Mouse (Mus musculus) neutrophil, adult 59 days (primary cell): Measurements from ENCODE around the gene Leng1. TPM values are rescaled to one million over a fixed set of nuclear protein-coding genes. Genes with fewer than 3 reads are reported as not detected.

Source experiments
- total RNA-seq, 2 experiments: library from RNA; stranded (reverse); gene quantifications; 1 replicate in 1 of 2; 2 replicates in 1 of 2; pipeline ENCODE4 v1.2.4; 2023

Gene Leng1
- 1 to 10 TPM; 6.3 to 6.8 TPM for total RNA-seq

GRCm38 (mm10) chr7:3665215-3666114, at the start of gene Leng1:
Gene Leng1 (minus strand): TSS chr7:3665840.

DNA sequence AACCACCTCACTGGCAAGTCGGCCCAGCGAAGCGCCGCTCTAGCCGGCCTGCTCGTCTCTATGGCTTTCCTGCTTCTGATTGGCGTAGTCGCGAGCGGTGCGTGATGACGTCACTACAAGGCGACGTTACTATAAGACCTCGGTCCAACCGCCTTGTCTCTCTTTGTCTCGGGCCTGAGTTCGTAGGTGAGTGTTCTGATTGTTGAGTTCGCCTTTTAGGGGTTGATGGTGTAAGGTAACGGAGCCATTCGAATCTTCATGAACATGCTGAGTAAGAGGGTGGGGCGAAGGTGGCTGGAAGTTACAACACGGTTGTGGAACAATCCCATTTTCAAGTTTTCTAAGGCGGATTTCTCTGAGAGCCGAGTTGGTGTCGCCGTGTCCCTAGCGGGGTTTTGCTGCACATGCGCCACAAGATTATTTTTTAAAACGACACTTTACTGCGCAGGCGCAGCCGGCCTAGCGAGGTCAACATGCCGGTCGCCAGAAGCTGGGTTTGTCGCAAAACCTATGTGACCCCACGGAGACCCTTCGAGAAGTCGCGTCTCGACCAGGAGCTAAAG, 38.3 kb upstream of the Leng1 start, which contains the start of gene Rps9:
Gene Rps9 (plus strand): TSS at position 115 of the 563 bp plus-strand sequence.

DNA sequence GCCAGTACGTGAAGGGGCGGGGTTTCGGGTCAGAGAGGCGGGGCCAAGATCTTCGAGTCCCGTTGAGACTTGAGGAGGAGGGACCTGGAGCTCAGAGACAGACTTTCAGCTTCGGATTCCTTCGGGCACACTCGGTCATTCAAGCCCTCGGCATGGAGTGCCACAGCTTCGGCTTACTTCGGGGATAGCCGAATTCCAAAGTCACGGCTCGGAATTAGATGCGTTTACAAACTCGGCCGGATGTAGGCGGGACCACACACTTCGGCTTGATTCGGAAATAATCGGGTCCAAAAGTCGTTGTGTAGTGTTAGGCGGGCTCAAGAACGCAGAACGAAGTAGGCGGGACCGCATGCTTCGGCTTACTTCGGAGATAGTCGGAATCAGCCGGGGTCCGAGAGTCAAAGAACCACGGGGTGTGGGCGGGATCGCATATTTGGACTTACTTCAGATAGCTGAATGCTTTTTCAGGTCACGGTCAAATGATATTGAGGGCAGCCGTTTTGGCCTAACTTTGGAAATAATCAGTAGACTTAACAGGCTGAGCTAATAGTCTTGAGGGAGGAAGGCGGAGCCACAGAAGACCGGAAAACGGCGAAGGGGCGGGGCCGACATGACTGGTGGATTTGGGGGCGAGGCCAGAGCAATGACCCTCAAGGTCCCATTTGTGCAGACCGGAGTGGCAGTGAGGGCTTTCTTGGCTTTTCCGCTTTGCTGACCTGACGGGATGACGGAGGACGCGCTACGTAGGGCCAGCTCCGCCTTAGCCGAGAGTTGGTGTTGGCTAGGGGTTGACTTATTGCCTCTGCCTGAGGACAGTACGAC, 27.6 kb upstream of the Leng1 start, which contains the start of gene Mboat7:
Gene Mboat7 (minus strand): TSS at position 537 of the 822 bp plus-strand sequence.

GRCm38 (mm10) chr7:3692382-3692986, 26.8 kb upstream of the Leng1 start, which contains the start of gene Tsen34:
Gene Tsen34 (plus strand): TSS chr7:3692863.

DNA sequence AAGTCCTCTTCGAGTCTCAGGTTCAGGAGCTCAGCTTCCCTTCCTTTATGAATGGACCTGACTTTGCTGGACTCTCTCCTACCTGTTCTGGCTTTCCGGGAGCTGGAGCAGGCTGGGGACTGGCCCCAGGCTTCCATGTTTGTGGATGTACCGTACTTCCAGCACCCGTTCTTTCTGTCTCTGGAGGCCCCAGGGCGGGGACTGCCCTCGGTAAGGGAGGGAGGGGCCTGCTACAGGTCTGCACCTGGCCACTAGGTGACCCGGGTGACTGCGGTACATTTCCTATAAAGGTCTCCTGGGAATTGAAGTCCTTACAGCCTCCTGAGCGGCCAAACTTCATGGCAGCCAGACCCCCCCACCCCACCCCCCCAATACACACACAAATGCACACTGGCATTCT, 11.7 kb upstream of the Leng1 start, which contains the start of gene Tmc4:
Gene Tmc4 (minus strand): TSS at position 212 of the 400 bp plus-strand sequence.

GRCm38 (mm10) chr7:3644672-3645487, 20.8 kb downstream of the Leng1 start, which contains the start of gene Cnot3:
Gene Cnot3 (plus strand): TSS chr7:3645268.

DNA sequence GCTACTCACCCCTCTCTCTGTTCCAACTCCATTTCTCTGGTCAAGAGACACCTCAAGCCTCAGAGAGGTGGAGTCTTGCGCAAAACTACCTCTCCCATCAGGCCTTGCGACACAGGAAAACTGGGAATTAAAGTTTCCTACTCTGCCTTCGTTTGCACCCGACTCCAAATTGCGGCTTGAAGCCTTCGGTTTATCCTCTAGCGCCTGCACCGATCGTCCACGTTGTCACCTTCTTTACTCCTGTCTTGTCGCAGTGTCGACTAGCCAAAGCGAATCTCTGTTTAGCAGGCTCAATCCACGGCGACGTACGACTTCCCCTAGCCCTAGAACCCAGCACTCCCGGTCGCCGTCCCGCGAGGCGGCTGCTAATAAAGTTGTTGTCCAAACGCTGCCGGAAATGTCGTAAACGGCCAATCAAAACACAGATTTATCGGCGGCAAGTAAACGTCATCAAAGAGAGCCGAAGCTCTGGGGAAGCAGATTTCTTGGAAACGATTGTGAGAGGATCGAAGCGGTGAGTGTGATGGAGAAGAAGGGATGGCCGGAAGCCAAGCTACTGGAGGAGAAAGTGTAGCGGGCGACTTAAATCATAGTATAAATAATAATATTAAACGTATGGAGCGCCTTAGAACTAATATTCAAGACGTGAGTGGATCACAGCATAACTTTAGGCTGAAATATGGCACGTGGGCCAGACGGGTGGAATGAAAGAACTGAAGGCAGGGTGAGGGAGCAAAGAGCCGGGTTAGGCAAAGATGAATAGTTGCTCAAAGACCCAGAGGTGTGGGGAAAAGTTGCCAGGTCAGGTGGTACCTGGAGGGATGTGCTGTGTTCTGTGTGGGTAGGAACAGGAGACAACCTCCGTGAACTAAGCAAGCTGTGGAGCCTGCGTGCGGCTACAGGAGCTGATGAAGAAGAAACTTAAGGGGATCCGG, 35.8 kb downstream of the Leng1 start, which contains the start of the genes Tfpt and Prpf31:
Gene Tfpt (minus strand): TSS at position 387 of the 935 bp plus-strand sequence.
Gene Prpf31 (plus strand): TSS at position 443 of the 935 bp plus-strand sequence.

DNA sequence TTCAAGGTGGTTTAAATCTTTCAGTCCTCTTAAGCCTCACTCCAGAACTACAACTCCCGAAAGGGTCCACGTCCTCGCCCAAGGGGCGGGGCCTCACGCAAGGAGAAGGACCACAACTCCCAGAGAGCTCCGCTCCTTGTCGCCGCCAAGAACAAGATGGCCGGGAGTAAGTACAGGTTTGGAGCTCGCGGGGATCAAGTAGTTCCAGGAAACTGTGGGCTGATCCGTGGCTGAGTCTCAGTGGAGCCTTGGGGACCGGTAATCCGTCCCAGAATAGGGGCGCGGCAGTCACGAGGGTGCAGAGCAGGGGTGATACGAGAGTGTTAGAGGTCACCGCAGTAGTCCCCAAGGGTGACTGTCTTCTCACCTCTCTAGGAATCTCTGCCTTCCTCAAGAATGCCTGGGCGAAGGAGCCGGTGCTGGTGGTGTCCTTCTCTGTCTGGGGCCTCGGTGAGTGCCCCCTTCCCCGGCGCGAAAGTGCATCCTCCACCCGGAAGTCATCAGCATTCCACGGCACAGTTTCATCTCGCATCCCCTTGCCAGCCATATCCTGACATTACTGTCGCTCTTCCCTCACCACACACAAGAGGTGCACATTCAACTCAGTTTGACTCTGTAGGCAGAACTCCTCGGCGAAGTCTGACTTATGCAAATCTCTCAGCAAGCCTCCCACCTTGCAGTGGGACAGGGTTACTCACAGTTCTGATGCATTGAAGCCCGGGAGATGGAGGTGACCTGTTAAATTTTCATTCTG, 48.2 kb downstream of the Leng1 start, which contains the start of gene Ndufa3:
Gene Ndufa3 (plus strand): TSS at position 132 of the 754 bp plus-strand sequence.

DNA sequence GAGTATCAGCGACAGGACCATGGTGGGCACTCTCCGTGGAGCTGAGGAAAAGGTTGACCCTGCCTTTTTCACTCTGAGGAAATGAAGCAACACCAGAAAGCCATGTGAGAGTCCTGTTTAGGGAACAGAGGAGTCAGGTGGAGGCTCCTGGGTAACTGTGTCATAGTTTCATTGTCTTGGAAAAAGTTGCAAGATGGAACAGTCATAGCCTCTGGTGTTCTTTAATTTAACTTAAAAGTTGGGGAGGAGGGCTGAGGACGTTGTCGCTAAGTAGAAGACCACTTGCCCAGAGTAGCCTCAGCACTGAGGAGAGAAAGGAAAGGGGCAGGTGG, 49.6 kb downstream of the Leng1 start, which contains the start of gene Oscar:
Gene Oscar (minus strand): TSS at position 101 of the 332 bp plus-strand sequence.

Other genes starting within 250 kb of the Leng1 start
- gene Cacng6, start 241.6 kb downstream of the Leng1 start, total RNA-seq = not detected
- gene Tarm1, start 163.2 kb downstream of the Leng1 start, total RNA-seq = 10 to 100 TPM; 46.9 to 62.3 TPM
- not detected for gene Oscar, start 49.7 kb downstream of the Leng1 start, total RNA-seq
- gene Ndufa3, start 48.5 kb downstream of the Leng1 start, total RNA-seq = 100 to 1,000 TPM; 323 to 351 TPM
- gene Tfpt, start 35.9 kb downstream of the Leng1 start, total RNA-seq = 10 to 100 TPM; 18.4 to 22.2 TPM
- gene Prpf31, start 35.9 kb downstream of the Leng1 start, total RNA-seq = 10 to 100 TPM; 25.9 to 35.3 TPM
- 10 to 100 TPM; 81.0 to 91.7 TPM for gene Cnot3, start 20.6 kb downstream of the Leng1 start, total RNA-seq
- gene Tmc4, start 11.7 kb upstream of the Leng1 start, total RNA-seq = 10 to 100 TPM; 19.5 to 25.0 TPM
- gene Tsen34, start 27.0 kb upstream of the Leng1 start, total RNA-seq = 10 to 100 TPM; 42.1 to 45.6 TPM
- 100 to 1,000 TPM; 173 to 189 TPM for gene Mboat7, start 27.7 kb upstream of the Leng1 start, total RNA-seq
- 1,000 to 10,000 TPM; 1,095 to 1,164 TPM for gene Rps9, start 38.2 kb upstream of the Leng1 start, total RNA-seq
- gene Pirb, start 54.6 kb upstream of the Leng1 start, total RNA-seq = 100 to 1,000 TPM; 315 to 328 TPM
- 10 to 100 TPM; 81.5 to 86.2 TPM for gene Gm15448, start 159.8 kb upstream of the Leng1 start, total RNA-seq
- 10 to 100 TPM; 80.0 to 81.8 TPM for gene Pira2, start 179.2 kb upstream of the Leng1 start, total RNA-seq
- gene Gm14548, start 232.3 kb upstream of the Leng1 start, total RNA-seq = 100 to 1,000 TPM; 129 to 133 TPM
- 100 to 1,000 TPM; 117 to 121 TPM for gene Lilra6, start 249.7 kb upstream of the Leng1 start, total RNA-seq